In the genomic region with DNA sequence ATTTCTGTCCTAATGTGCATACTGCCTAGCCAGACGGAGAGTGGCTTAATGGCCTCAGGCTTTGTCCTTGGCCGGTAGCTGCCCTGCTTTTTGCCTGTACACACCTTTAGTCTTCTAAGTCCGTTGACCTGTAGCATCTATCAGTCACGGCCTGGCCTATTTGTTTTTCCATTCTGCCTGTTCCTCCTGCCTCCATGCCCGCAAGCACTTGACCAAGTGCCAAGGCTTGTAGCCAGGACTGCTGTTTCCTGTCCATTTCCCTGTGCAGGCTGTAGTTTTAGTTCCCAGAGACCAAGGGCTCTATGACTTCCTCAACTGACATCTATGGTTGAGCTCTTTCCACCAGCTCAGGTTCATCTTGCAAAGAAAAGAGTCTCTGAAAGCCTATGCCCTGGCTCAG, we compare ENCODE assay signal across 9 mouse cellular contexts.
DNase-seq lines count a peak whose midpoint lies in the region; ATAC-seq and TF ChIP-seq lines count a peak whose summit lies in the region.
"Had no signal": no experiment of that assay in that cellular context is flagged by ENCODE, and none has a peak within 500 bp of the region (broad histone marks: within the 10 kb centered on the region; RNA-seq: fewer than 3 reads in every experiment).

No protein-coding gene starts in this region.

- WGBS in neural tube, embryonic 15.5 days: 77% methylated on average over 5 of the region's 5 CpGs
- WGBS in thymus, adult 2 months: 89% methylated on average over 5 of the region's 5 CpGs

- H3K9me3 ChIP-seq in neural tube, embryonic 15.5 days (replicated peaks): no peaks in the 10 kb centered on the region
- H3K9me3 ChIP-seq: embryonic facial prominence, embryonic 12.5 days; intestine, embryonic 15.5 days had no signal

- no peak overlapping the region for H3K4me2 ChIP-seq in neural tube, embryonic 15.5 days
- H3K4me2 ChIP-seq: embryonic facial prominence, embryonic 12.5 days; intestine, embryonic 15.5 days had no signal

- H3K27ac ChIP-seq in neural tube, embryonic 15.5 days (replicated peaks): no peak overlapping the region
- no peak overlapping the region for H3K27ac ChIP-seq in thymus, adult 2 months (ENCODE audit: control insufficient read depth, insufficient read depth, low read length)
- H3K27ac ChIP-seq: embryonic facial prominence, embryonic 12.5 days; intestine, embryonic 15.5 days had no signal

- H3K4me1 ChIP-seq in neural tube, embryonic 15.5 days: no peaks in the 10 kb centered on the region
- H3K4me1 ChIP-seq in thymus, adult 2 months (replicated peaks; ENCODE audit: control insufficient read depth, insufficient read depth, low read length): no peaks in the 10 kb centered on the region
- H3K4me1 ChIP-seq: embryonic facial prominence, embryonic 12.5 days; intestine, embryonic 15.5 days had no signal

- no peak for TF ChIP-seq CTCF in thymus, adult 2 months (IDR thresholded peaks at IDR 0.05; ENCODE audit: borderline replicate concordance, control insufficient read depth, extremely low read depth, insufficient read depth, low read length, poor library complexity)

- H3K36me3 ChIP-seq in neural tube, embryonic 15.5 days: peaks cover 3% of the 10 kb centered on the region; the same call in 1 of the 2 replicates
- no peaks in the 10 kb centered on the region for H3K36me3 ChIP-seq in thymus, adult 2 months (ENCODE audit: control insufficient read depth, insufficient read depth, low read length)
- H3K36me3 ChIP-seq: embryonic facial prominence, embryonic 12.5 days; intestine, embryonic 15.5 days had no signal

- peak; percentile 66 for DNase-seq in urinary bladder, postnatal 14 days (ENCODE audit: low spot score)
- no peak for DNase-seq in urinary bladder, postnatal 4 days (ENCODE audit: low spot score in 2 of 2)
- DNase-seq in cerebellum, postnatal 36 days: peak; percentile 62 to 68
- peak; percentile 65 for DNase-seq in kidney, adult 9 months
- no peak for DNase-seq in retina, postnatal 1 day
- no peak for DNase-seq in thymus, adult 2 months

- H3K4me3 ChIP-seq in neural tube, embryonic 15.5 days (replicated peaks): no peak overlapping the region
- H3K4me3 ChIP-seq in thymus, adult 2 months (ENCODE audit: control insufficient read depth, insufficient read depth, low read length): no peak overlapping the region
- H3K4me3 ChIP-seq: embryonic facial prominence, embryonic 12.5 days; intestine, embryonic 15.5 days had no signal

- no peak for ATAC-seq in neural tube, embryonic 15.5 days (ENCODE audit: low FRiP score)
- ATAC-seq: intestine, embryonic 15.5 days had no signal

- no peak overlapping the region for H3K9ac ChIP-seq in neural tube, embryonic 15.5 days (replicated peaks)
- H3K9ac ChIP-seq: embryonic facial prominence, embryonic 12.5 days; intestine, embryonic 15.5 days had no signal

- no peak for TF ChIP-seq POLR2A in thymus, adult 2 months (IDR thresholded peaks at IDR 0.05; ENCODE audit: control insufficient read depth, extremely low read depth, insufficient read depth, low read length, poor library complexity)

- H3K27me3 ChIP-seq in neural tube, embryonic 15.5 days (replicated peaks): no peaks in the 10 kb centered on the region
- no peaks in the 10 kb centered on the region for H3K27me3 ChIP-seq in thymus, adult 2 months (ENCODE audit: control insufficient read depth, insufficient read depth, low read length)
- H3K27me3 ChIP-seq: embryonic facial prominence, embryonic 12.5 days; intestine, embryonic 15.5 days had no signal

Comparison
In these comparisons a context has a peak if more than half of its experiments do, and no peak if none do; other contexts are left out.
1. DNase-seq: peak in urinary bladder, postnatal 14 days (single experiment), cerebellum, postnatal 36 days (2 of 2) and kidney, adult 9 months (single experiment); none in urinary bladder, postnatal 4 days (0 of 2), retina, postnatal 1 day (single experiment) and thymus, adult 2 months (single experiment).